Mouse (Mus musculus) megakaryocyte, embryonic 14.5 days (primary cell): ENCODE results near the gene Rad51ap1.

ENCODE experiments used
- FLI1 ChIP-seq: IDR thresholded peaks from 2 replicates; pipeline ENCODE4 v1.6.1; 2012; ENCODE audit warnings: low read length, inconsistent platforms, mixed read lengths
- GATA1 ChIP-seq: IDR thresholded peaks from 3 replicates; pipeline ENCODE4 v1.6.1; 2012; ENCODE audit warnings: mixed read lengths, low read length, inconsistent platforms, borderline replicate concordance

DNA sequence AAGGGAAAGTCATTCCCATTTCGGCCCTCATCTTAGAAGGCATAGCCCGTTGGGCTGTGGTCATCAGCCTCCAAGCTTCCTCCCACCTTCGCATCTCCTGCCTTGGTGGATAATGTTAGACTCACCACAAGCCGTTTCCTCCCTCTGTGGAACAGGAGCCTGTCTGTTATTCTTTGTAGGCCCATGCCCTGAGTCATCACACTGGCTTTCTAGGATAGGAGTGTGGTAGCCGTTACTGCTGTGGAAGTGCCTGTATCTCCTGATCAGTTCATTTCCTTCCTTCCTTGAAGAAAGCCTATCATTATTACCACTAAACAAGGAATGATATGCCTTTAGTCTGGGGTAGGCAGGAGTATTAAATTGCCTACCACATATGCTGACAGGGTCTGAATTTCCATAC, 23.3 kb upstream of the Rad51ap1 start:
- TF ChIP-seq GATA1 (peak; percentile 97), FLI1 (0 out of 2 replicates have a peak, but pooled peaks have one; percentile 40)
